Comparison of ENCODE assay signal across 26 mouse cellular contexts in the genomic region with DNA sequence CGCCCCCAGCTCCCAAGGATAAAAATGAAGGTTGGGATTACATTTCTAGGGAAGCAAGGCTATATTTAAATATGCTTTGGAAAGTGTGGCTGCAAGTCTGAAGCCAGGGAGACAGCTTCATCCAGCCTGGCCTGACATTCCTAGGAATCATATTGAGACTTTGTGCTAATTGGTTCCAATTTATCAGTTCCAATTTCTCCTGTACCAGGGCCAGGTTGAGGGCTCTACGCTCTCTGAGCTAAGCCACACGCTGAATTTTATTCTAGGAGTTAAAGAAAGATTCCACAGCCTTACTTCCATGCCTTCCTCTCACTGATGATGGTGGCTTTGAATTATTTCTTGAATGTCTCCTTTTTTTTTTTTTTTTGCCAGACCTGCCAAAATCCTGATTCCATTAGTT. TPM values are rescaled to one million over a fixed set of nuclear protein-coding genes. Genes with fewer than 3 reads are reported as not detected.
DNase-seq lines count a peak whose midpoint lies in the region; ATAC-seq and TF ChIP-seq lines count a peak whose summit lies in the region.
"Had no signal": no experiment of that assay in that cellular context is flagged by ENCODE, and none has a peak within 500 bp of the region (broad histone marks: within the 10 kb centered on the region; RNA-seq: fewer than 3 reads in every experiment).

No protein-coding gene starts in this region.

- TF ChIP-seq CTCF in forebrain, postnatal 0 days (IDR thresholded peaks at IDR 0.05; ENCODE audit: low read depth), result no peak

- no peak overlapping the region for H3K4me3 ChIP-seq in forebrain, embryonic 13.5 days
- H3K4me3 ChIP-seq in forebrain, embryonic 12.5 days (replicated peaks), result no peak overlapping the region
- no peak overlapping the region for H3K4me3 ChIP-seq in heart, embryonic 10.5 days
- H3K4me3 ChIP-seq in heart, embryonic 14.5 days (ENCODE audit: control insufficient read depth in 1 of 2, insufficient read depth in 1 of 2, low read depth in 1 of 2, low read length in 2 of 2), result no peak overlapping the region
- H3K4me3 ChIP-seq in forebrain, postnatal 0 days (ENCODE audit: low read depth, low read length), result no peak overlapping the region
- H3K4me3 ChIP-seq: embryonic facial prominence, embryonic 12.5 days; embryonic facial prominence, embryonic 15.5 days; heart, adult 2 months; hindbrain, embryonic 10.5 days; hindbrain, embryonic 13.5 days; intestine, embryonic 15.5 days had no signal

- no peaks in the 10 kb centered on the region for H3K36me3 ChIP-seq in forebrain, embryonic 13.5 days (ENCODE audit: poor library complexity, severe bottlenecking)
- H3K36me3 ChIP-seq in forebrain, embryonic 12.5 days (replicated peaks), result no peaks in the 10 kb centered on the region
- H3K36me3 ChIP-seq in heart, embryonic 10.5 days, result no peaks in the 10 kb centered on the region
- no peaks in the 10 kb centered on the region for H3K36me3 ChIP-seq in heart, embryonic 14.5 days (ENCODE audit: control insufficient read depth, insufficient read depth, low read length)
- H3K36me3 ChIP-seq in forebrain, postnatal 0 days (ENCODE audit: insufficient read depth), result no peaks in the 10 kb centered on the region
- H3K36me3 ChIP-seq: embryonic facial prominence, embryonic 12.5 days; embryonic facial prominence, embryonic 15.5 days; hindbrain, embryonic 10.5 days; hindbrain, embryonic 13.5 days; intestine, embryonic 15.5 days had no signal

- peaks cover 24% of the 10 kb centered on the region for H3K4me1 ChIP-seq in forebrain, embryonic 13.5 days
- H3K4me1 ChIP-seq in forebrain, embryonic 12.5 days, result peaks cover 25% of the 10 kb centered on the region
- H3K4me1 ChIP-seq in heart, embryonic 10.5 days, result peaks cover 51% of the 10 kb centered on the region
- H3K4me1 ChIP-seq in heart, embryonic 14.5 days (ENCODE audit: control insufficient read depth in 2 of 2, insufficient read depth in 2 of 2, low read length in 2 of 2), result peaks cover 12 to 26% of the 10 kb centered on the region in 2 experiments; a peak in 3 of 4 replicates
- no peaks in the 10 kb centered on the region for H3K4me1 ChIP-seq in forebrain, postnatal 0 days (ENCODE audit: insufficient read depth)

- no peak overlapping the region for H3K27ac ChIP-seq in forebrain, embryonic 13.5 days
- H3K27ac ChIP-seq in forebrain, embryonic 12.5 days, result no peak overlapping the region
- 0 out of 2 replicates have a peak overlapping the region, but pooled peaks have one; percentile 22 for H3K27ac ChIP-seq in heart, embryonic 10.5 days
- 0 out of 4 replicates have a peak overlapping the region, but pooled peaks of 1 of the 2 experiments have one; percentile 3 for H3K27ac ChIP-seq in heart, embryonic 14.5 days (replicated peaks in 1 of 2; ENCODE audit: control insufficient read depth in 1 of 2, insufficient read depth in 1 of 2, low read depth in 2 of 2, low read length in 2 of 2)
- H3K27ac ChIP-seq in forebrain, postnatal 0 days (ENCODE audit: low read depth, low read length), result no peak overlapping the region
- H3K27ac ChIP-seq: embryonic facial prominence, embryonic 12.5 days; embryonic facial prominence, embryonic 15.5 days; heart, adult 2 months; hindbrain, embryonic 13.5 days had no signal

- intact Hi-C loops in heart, postnatal 10 days (cut with DNase I), result no loop called here

- no peak for DNase-seq in heart, embryonic 10.5 days (ENCODE audit: low spot score)
- DNase-seq in heart, postnatal 10 days, result no peak
- no peak for DNase-seq in heart, adult 9 months (ENCODE audit: low spot score in 2 of 2)
- peak; percentile 47 for DNase-seq in forebrain, postnatal 0 days
- DNase-seq in cerebellum, adult 8-10 months, result no peak
- DNase-seq: adrenal gland, adult 8-10 months; adrenal gland, postnatal 25 days; cerebellum, adult 18-20 months; cerebellum, adult 9-11 months; cerebellum, postnatal 25 days; gastrocnemius, postnatal 10 days; gastrocnemius, postnatal 36 days; heart, adult 2 months; kidney, adult 11 months; kidney, adult 8-10 months had no signal

- H3K27me3 ChIP-seq in forebrain, embryonic 13.5 days, result 0 out of 2 replicates have a peak, but pooled peaks cover 2% of the 10 kb centered on the region
- H3K27me3 ChIP-seq in forebrain, embryonic 12.5 days, result peaks cover 14% of the 10 kb centered on the region; the same call in 1 of the 2 replicates
- no peaks in the 10 kb centered on the region for H3K27me3 ChIP-seq in heart, embryonic 10.5 days (ENCODE audit: insufficient read depth, poor library complexity, severe bottlenecking)
- no peaks in the 10 kb centered on the region for H3K27me3 ChIP-seq in heart, embryonic 14.5 days (ENCODE audit: control insufficient read depth, insufficient read depth, low read length)
- no peaks in the 10 kb centered on the region for H3K27me3 ChIP-seq in forebrain, postnatal 0 days (ENCODE audit: insufficient read depth, low read length)
- H3K27me3 ChIP-seq: embryonic facial prominence, embryonic 12.5 days; embryonic facial prominence, embryonic 15.5 days; hindbrain, embryonic 13.5 days; intestine, embryonic 15.5 days had no signal

- ATAC-seq in forebrain, embryonic 13.5 days, result no peak
- ATAC-seq in forebrain, embryonic 12.5 days (ENCODE audit: low FRiP score), result no peak
- ATAC-seq in heart, embryonic 14.5 days (ENCODE audit: insufficient number of reproducible peaks, insufficient read depth, low FRiP score, low read depth), result no peak
- ATAC-seq in forebrain, postnatal 0 days, result peak; percentile 23; the same call in 1 of the 2 replicates
- ATAC-seq: activated CD4-positive, CD25-positive, alpha-beta regulatory T cell, adult 4 months; intestine, embryonic 15.5 days had no signal

- 64% methylated on average over 3 of the region's 3 CpGs for WGBS in forebrain, embryonic 13.5 days
- WGBS in forebrain, embryonic 12.5 days, result 69% methylated on average over 3 of the region's 3 CpGs
- WGBS in heart, embryonic 10.5 days, result 57% methylated on average over 3 of the region's 3 CpGs
- 59% methylated on average over 3 of the region's 3 CpGs for WGBS in heart, embryonic 14.5 days
- 48% methylated on average over 3 of the region's 3 CpGs for WGBS in forebrain, postnatal 0 days

- no peak overlapping the region for H3K9ac ChIP-seq in forebrain, embryonic 13.5 days
- H3K9ac ChIP-seq in forebrain, embryonic 12.5 days, result no peak overlapping the region
- H3K9ac ChIP-seq in heart, embryonic 14.5 days (ENCODE audit: low read length), result no peak overlapping the region
- H3K9ac ChIP-seq in forebrain, postnatal 0 days, result no peak overlapping the region
- H3K9ac ChIP-seq: embryonic facial prominence, embryonic 15.5 days; hindbrain, embryonic 13.5 days; intestine, embryonic 15.5 days had no signal

- H3K4me2 ChIP-seq in forebrain, embryonic 13.5 days, result 0 out of 2 replicates have a peak overlapping the region, but pooled peaks have one; percentile 45
- no peak overlapping the region for H3K4me2 ChIP-seq in forebrain, embryonic 12.5 days
- 0 out of 2 replicates have a peak overlapping the region, but pooled peaks have one; percentile 32 for H3K4me2 ChIP-seq in heart, embryonic 14.5 days (ENCODE audit: low read length)
- no peak overlapping the region for H3K4me2 ChIP-seq in forebrain, postnatal 0 days (ENCODE audit: low read depth)
- H3K4me2 ChIP-seq: embryonic facial prominence, embryonic 12.5 days; embryonic facial prominence, embryonic 15.5 days had no signal

- H3K9me3 ChIP-seq in forebrain, embryonic 13.5 days (replicated peaks), result no peaks in the 10 kb centered on the region
- no peaks in the 10 kb centered on the region for H3K9me3 ChIP-seq in forebrain, embryonic 12.5 days
- no peaks in the 10 kb centered on the region for H3K9me3 ChIP-seq in heart, embryonic 10.5 days
- no peaks in the 10 kb centered on the region for H3K9me3 ChIP-seq in heart, embryonic 14.5 days (ENCODE audit: control insufficient read depth, low read length)
- no peaks in the 10 kb centered on the region for H3K9me3 ChIP-seq in forebrain, postnatal 0 days (ENCODE audit: low read length)
- H3K9me3 ChIP-seq: embryonic facial prominence, embryonic 12.5 days; embryonic facial prominence, embryonic 15.5 days; hindbrain, embryonic 10.5 days; hindbrain, embryonic 13.5 days; intestine, embryonic 15.5 days had no signal

RNA-seq across cellular contexts. Expression of gene Nog, which starts 15.6 kb away (rescaled TPM):
- 2.6 and 3.3 TPM in 2 replicates for polyA plus RNA-seq in forebrain, embryonic 13.5 days (2015; fragmentation: Nextera tagmentation; extraction: Ambion mirVana)
- 6.4 TPM in 2 replicates for polyA plus RNA-seq in forebrain, embryonic 12.5 days (2016; fragmentation: Nextera tagmentation; extraction: Ambion mirVana)
- polyA plus RNA-seq in heart, embryonic 10.5 days (2016; fragmentation: Nextera tagmentation; extraction: Ambion mirVana), result 1.4 and 2.5 TPM in 2 replicates
- under 1 TPM; 0.14 to 0.25 TPM for total RNA-seq in heart, postnatal 10 days (2021)
- 0.35 and 0.88 TPM in 2 replicates for polyA plus RNA-seq in heart, embryonic 14.5 days (2014; fragmentation: Nextera tagmentation; extraction: Ambion mirVana)
- 13.3 and 15.2 TPM in 2 replicates for total RNA-seq in forebrain, postnatal 0 days (2014; rRNA removed)
- 5.2 TPM in 2 replicates for polyA plus RNA-seq in forebrain, postnatal 0 days (2015; fragmentation: Nextera tagmentation; extraction: Ambion mirVana)
- total RNA-seq: adrenal gland, postnatal 25 days; common myeloid progenitor, adult 5-6 weeks; granulocyte monocyte progenitor cell, adult 5-6 weeks had no signal
- polyA plus RNA-seq: activated CD4-positive, CD25-positive, alpha-beta regulatory T cell, adult 4 months had no signal

Comparison
In these comparisons a context has a peak if more than half of its experiments do, and no peak if none do; other contexts are left out.
1. H3K4me2 ChIP-seq: peak in forebrain, embryonic 13.5 days (single experiment) and heart, embryonic 14.5 days (single experiment); none in forebrain, embryonic 12.5 days (single experiment) and forebrain, postnatal 0 days (single experiment).